Mouse (Mus musculus) limb, embryonic 15.5 days (tissue): ENCODE measurements around the gene Shisa6. TPM values are rescaled to one million over a fixed set of nuclear protein-coding genes. Genes with fewer than 3 reads are reported as not detected.

Experiments used
- ATAC-seq: fragments of 200-750 bp; cut with Nextera tagmentation; 2 replicates; pipeline ENCODE4 v1.8.0; 2017; ENCODE audit warnings: low read depth, moderate TSS enrichment; ENCODE audit not compliant: insufficient number of reproducible peaks, low FRiP score, low TSS enrichment
- H3K27ac ChIP-seq: fragments of 300-500 bp; sonication (generic); 2 replicates; pipeline ENCODE4 v1.5.1; 2015; ENCODE audit warnings: moderate library complexity, mild to moderate bottlenecking, inconsistent platforms
- H3K27me3 ChIP-seq: fragments of 300-500 bp; sonication (generic); 2 replicates; pipeline ENCODE4 v1.6.1; 2015; ENCODE audit warnings: inconsistent platforms
- H3K36me3 ChIP-seq: fragments of 300-500 bp; sonication (generic); 2 replicates; pipeline ENCODE4 v1.6.1; 2015; ENCODE audit warnings: inconsistent platforms
- H3K4me1 ChIP-seq: fragments of 300-500 bp; sonication (generic); 2 replicates; pipeline ENCODE4 v1.6.1; 2015; ENCODE audit warnings: inconsistent platforms
- H3K4me2 ChIP-seq: fragments of 300-500 bp; sonication (generic); 2 replicates; pipeline ENCODE4 v1.6.1; 2015; ENCODE audit warnings: mild to moderate bottlenecking, inconsistent platforms
- H3K4me3 ChIP-seq: fragments of 300-500 bp; sonication (generic); 2 replicates; pipeline ENCODE4 v1.5.1; 2015; ENCODE audit warnings: mild to moderate bottlenecking, inconsistent platforms
- H3K9ac ChIP-seq: fragments of 300-500 bp; sonication (generic); 2 replicates; pipeline ENCODE4 v1.6.1; 2015; ENCODE audit warnings: inconsistent platforms
- H3K9me3 ChIP-seq: fragments of 300-500 bp; sonication (generic); 2 replicates; pipeline ENCODE4 v1.6.1; 2016; ENCODE audit warnings: inconsistent platforms
- WGBS: fragments of 180-500 bp; shearing (Covaris S2); methylation state at CpG from one replicate; pipeline ENCODE4 v1.1.7; 2015; 5-methylcytosine and 5-hydroxymethylcytosine counted together
- polyA plus RNA-seq: library from polyadenylated mRNA; unstranded; fragments of >200 nt; fragmentation: Nextera tagmentation; extraction: Ambion mirVana; gene quantifications from 2 replicates; pipeline ENCODE4 v1.2.1, GENCODE M21; 2015

The Shisa6 gene
- 0.16 and 0.60 TPM in 2 replicates for polyA plus RNA-seq

DNA sequence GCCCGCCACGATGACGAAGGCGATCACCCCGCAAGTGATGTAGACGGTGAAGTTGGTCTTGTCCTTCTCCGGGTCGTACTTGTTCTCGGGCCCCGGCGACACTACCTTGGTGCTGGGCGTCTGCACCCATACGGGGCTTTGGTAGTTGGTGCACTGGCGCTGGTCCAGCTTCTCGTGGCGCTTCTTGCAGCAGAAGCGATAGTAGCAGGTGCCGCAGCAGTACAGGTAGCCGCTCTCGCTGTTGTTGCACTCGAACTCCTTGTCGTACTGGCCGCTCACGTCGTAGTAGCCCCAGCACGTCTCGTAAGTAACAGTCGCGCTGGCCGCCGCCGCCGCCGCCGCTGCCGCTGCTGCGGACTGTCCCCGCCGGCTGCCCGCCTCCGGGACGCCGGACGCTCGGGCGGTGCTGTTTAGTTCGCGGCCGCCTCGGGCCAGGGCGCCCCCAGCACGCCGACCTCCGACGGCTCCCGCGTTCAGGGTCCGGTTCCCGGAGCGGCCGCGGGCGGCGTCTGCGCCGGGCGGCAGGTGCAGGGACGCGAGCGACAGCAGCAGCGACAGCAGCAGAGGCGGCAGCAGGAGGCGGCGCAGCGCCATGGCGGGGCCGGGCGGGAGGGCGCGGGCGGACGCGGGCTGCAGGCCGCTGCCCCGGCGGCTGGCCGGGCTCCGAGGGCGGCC lies at the start of gene Shisa6:
Gene Shisa6, minus strand, starts transcription at position 594 of the 675 bp plus-strand sequence.
- Histone ChIP-seq H3K27ac (no peak within 1 kb of the TSS), H3K4me3 (peak within 1 kb of the TSS; percentile 55), H3K36me3 (no peaks in the 10 kb centered on the region), H3K9me3 (no peaks in the 10 kb centered on the region), H3K4me1 (peaks cover 20% of the 10 kb centered on the region), H3K9ac (peak within 1 kb of the TSS; percentile 17; the same call in 1 of the 2 replicates), H3K27me3 (peaks cover 83% of the 10 kb centered on the region), H3K4me2 (peak within 1 kb of the TSS; percentile 96)
- WGBS = 1% methylated on average over 71 of the region's 89 CpGs
- ATAC-seq = no peak

DNA sequence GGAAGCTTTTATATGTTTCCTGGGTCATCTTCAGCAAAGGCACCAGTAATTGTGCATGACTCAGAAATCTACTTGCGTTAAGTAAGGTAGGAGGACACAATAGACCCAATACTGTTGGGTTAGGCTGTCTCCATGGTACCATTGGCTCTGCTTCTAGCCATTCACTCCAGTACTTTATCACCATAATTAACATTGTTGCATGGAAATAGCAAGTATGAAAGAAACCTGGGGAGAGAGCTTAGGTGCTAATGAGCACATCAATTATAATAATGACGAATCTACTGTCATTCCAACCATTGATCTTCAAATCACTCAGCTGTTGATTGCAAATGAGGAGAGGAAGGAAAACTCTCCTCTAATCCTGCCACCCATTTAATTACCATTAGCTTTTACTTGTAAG lies 48.1 kb upstream of the Shisa6 start:
- Histone ChIP-seq H3K4me2 (no peak overlapping the region), H3K9me3 (no peaks in the 10 kb centered on the region), H3K27me3 (0 out of 2 replicates have a peak, but pooled peaks cover 3% of the 10 kb centered on the region), H3K4me1 (no peaks in the 10 kb centered on the region), H3K36me3 (no peaks in the 10 kb centered on the region), H3K27ac (no peak overlapping the region), H3K4me3 (no peak overlapping the region), H3K9ac (no peak overlapping the region)
- no peak for ATAC-seq
- WGBS = 14% methylated on average over 2 of the region's 2 CpGs

DNA sequence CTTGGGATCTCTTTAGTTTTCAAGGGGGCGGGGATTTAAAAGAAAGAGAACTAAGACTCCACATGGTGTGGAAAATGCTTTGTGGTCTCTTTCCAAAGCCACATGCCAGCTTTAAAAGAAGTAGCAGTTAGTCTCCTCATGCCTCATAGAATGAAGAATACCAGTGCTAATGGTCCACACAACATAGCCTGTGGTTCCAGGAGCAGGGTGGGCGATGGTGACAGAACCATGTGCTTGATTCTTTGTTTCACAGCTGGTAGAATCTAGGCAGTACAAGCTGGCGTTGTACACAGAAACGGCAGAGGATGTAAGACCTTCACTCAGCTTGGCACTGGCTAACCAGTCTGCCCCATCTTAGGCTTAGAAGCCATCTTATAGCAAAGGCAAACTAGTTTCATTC lies 43.3 kb upstream of the Shisa6 start:
- 82% methylated on average over 4 of the region's 4 CpGs for WGBS
- no peak overlapping the region for H3K4me3 ChIP-seq
- no peak overlapping the region for H3K9ac ChIP-seq
- H3K27ac ChIP-seq = no peak overlapping the region
- H3K27me3 ChIP-seq = peaks cover 23% of the 10 kb centered on the region
- H3K36me3 ChIP-seq = no peaks in the 10 kb centered on the region
- H3K9me3 ChIP-seq = no peaks in the 10 kb centered on the region
- H3K4me2 ChIP-seq = no peak overlapping the region
- no peak for ATAC-seq
- 0 out of 2 replicates have a peak, but pooled peaks cover 3% of the 10 kb centered on the region for H3K4me1 ChIP-seq

DNA sequence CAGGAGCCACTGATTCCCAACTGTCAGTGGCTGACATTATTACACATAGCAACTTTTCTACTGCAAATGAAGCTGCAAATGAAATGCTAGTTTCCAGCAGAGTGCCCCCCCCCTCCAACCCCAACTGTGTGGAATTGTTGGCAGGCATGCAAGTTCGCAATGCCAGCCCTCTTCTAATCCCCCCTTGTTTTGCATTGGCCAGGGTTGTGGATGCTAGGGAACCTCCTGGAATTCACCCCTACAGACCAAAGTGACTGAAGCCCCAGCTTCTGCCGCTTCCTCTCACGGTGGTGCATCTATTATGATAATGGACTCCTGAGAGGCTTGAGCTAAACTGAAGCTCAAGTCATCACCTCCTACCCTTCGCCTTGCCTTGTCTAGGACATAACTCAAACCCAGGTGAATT lies 42.6 kb upstream of the Shisa6 start:
- H3K36me3 ChIP-seq = no peaks in the 10 kb centered on the region
- ATAC-seq = no peak
- 0 out of 2 replicates have a peak, but pooled peaks cover 3% of the 10 kb centered on the region for H3K4me1 ChIP-seq
- no peak overlapping the region for H3K27ac ChIP-seq
- H3K9me3 ChIP-seq = no peaks in the 10 kb centered on the region
- no peak overlapping the region for H3K4me3 ChIP-seq
- H3K9ac ChIP-seq = no peak overlapping the region
- no peak overlapping the region for H3K4me2 ChIP-seq
- 28% methylated on average over 4 of the region's 4 CpGs for WGBS
- H3K27me3 ChIP-seq = peaks cover 23% of the 10 kb centered on the region

DNA sequence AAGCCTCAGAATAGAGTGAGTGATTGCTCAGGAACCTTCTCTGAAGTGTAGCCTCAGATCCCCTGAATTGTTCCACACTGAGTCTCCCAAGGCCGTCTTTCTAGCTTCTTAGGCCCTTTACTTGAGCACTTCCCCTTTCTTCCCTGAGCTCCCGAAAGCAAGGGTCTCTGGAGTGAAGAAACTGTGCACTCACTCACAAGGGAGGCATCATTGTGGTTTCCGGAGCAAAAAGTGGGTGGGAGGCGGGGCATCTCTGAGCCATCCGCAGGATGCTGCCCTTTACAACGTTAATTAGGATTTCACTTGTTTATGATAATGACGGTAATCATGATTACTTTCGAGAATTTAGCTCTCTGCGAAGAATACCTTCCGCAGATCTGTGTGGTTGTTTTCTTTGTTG lies 41.6 kb upstream of the Shisa6 start:
- Histone ChIP-seq H3K36me3 (no peaks in the 10 kb centered on the region), H3K4me2 (no peak overlapping the region), H3K27ac (no peak overlapping the region), H3K9ac (no peak overlapping the region), H3K4me3 (no peak overlapping the region), H3K27me3 (peaks cover 23% of the 10 kb centered on the region), H3K4me1 (0 out of 2 replicates have a peak, but pooled peaks cover 3% of the 10 kb centered on the region), H3K9me3 (no peaks in the 10 kb centered on the region)
- 6% methylated on average over 10 of the region's 10 CpGs for WGBS
- ATAC-seq = no peak

DNA sequence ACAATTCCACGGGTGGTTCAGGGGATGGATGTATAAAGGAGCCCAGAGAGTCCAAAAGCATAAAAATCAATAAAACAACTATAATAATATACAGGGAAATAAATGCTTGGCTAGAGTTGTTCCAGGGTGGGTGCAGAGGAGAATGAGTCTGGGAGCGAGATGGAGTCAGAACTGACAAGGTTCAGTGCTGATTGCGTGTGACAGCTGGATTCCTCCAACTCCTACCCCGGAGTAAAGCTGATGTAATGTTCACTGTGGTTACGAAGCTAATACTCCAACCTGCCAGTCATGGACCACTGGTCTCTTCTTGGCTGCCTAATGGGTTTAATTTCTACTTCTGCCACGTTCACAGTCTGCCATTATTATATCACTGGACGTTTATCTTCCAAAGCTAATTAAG lies 36.5 kb upstream of the Shisa6 start:
- Histone ChIP-seq H3K27ac (no peak overlapping the region), H3K4me2 (no peak overlapping the region), H3K4me3 (no peak overlapping the region), H3K36me3 (no peaks in the 10 kb centered on the region), H3K9me3 (no peaks in the 10 kb centered on the region), H3K9ac (no peak overlapping the region), H3K4me1 (0 out of 2 replicates have a peak, but pooled peaks cover 2% of the 10 kb centered on the region), H3K27me3 (peaks cover 5% of the 10 kb centered on the region)
- 71% methylated on average over 7 of the region's 7 CpGs for WGBS
- no peak for ATAC-seq

DNA sequence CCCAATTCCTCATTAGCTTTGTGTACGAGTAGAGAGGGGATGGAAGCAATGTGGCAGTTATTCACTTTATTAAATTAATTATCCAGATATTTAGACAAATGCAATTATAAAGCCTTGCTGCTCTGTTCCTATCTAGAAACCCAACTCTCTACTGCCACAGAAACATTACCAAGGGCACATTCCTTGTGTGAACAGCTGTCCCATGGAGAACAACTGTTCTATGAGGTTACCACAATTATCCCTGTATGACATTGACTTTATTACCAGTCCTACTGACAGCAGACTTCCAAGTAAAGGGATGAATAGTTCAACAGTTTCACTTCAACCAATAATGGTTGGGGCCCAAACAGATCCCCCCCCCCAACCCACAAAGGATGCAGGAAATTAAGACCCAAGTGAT lies 12.1 kb upstream of the Shisa6 start:
- no peaks in the 10 kb centered on the region for H3K9me3 ChIP-seq
- no peak overlapping the region for H3K9ac ChIP-seq
- H3K4me3 ChIP-seq = no peak overlapping the region
- H3K27me3 ChIP-seq = no peaks in the 10 kb centered on the region
- no peaks in the 10 kb centered on the region for H3K4me1 ChIP-seq
- 32% methylated on average over 1 of the region's 1 CpGs for WGBS
- H3K27ac ChIP-seq = no peak overlapping the region
- no peak for ATAC-seq
- no peaks in the 10 kb centered on the region for H3K36me3 ChIP-seq
- no peak overlapping the region for H3K4me2 ChIP-seq

DNA sequence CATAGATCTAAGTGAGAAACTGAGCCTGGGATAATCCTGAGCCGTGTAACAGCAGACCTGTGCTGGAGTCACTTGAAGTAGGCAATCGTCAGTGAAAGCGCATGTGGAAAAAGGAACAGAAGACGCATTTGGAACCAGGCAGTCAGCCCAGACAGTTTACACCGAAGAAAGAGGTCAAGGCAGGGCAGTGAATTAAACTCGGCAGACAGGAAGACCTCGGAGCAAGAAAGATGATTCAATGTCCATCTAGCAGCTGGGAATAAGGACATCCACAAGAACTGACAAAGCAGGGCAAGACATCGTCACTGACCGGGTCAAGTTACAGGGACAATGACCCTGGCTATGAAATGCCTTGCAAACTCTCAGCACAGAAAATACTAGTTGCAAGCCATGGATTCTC lies 10.1 kb upstream of the Shisa6 start:
- ATAC-seq = no peak
- Histone ChIP-seq H3K9me3 (no peaks in the 10 kb centered on the region), H3K4me2 (no peak overlapping the region), H3K36me3 (no peaks in the 10 kb centered on the region), H3K9ac (no peak overlapping the region), H3K27ac (no peak overlapping the region), H3K4me3 (no peak overlapping the region), H3K4me1 (no peaks in the 10 kb centered on the region), H3K27me3 (peaks cover 5% of the 10 kb centered on the region; the same call in 1 of the 2 replicates)
- 71% methylated on average over 9 of the region's 9 CpGs for WGBS

DNA sequence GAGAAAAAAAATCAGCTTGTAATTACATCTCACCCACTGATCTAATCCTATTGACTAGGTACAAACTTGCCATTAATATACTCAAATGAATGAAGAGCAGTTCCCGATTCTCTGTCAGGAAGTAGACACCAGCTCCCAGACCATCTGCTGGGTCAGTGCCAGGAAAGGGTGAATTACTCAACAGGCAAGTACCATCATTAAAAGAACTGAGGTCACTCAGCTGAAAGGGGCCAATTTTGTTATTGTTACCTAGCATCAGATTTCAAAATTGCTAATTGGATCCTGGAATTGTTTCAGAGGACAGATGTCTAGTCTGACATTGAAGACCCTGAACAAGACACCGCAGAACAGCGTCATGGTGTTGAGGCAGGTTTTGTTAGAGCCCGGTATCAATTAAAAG lies 9.4 kb upstream of the Shisa6 start:
- no peak for ATAC-seq

DNA sequence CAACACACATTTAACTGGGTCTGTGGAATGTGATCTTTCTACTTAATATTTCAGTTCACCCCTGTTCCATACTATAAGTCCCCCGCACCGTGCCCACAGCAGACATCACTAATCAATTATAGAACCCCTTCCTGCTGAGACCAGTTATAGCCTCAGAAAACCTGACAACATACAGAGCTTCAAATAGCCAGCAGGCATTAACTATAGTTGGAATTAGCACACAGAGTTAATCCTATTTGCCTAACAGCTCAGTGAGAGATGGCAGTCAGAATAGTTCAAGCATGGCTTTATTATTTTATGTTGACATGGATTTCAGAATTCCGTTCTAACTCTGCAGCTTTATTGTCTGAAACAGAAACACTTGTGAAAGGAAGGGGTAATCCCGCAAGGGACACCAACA lies 8.5 kb upstream of the Shisa6 start:
- Histone ChIP-seq H3K27ac (no peak overlapping the region), H3K4me3 (no peak overlapping the region), H3K9me3 (no peaks in the 10 kb centered on the region), H3K4me1 (no peaks in the 10 kb centered on the region), H3K36me3 (no peaks in the 10 kb centered on the region), H3K9ac (no peak overlapping the region), H3K4me2 (no peak overlapping the region), H3K27me3 (peaks cover 11% of the 10 kb centered on the region)
- 71% methylated on average over 4 of the region's 4 CpGs for WGBS
- ATAC-seq = no peak

More for the DNA sequence above, 9.4 kb upstream of the Shisa6 start:
- H3K4me2 ChIP-seq = no peak overlapping the region
- H3K9ac ChIP-seq = no peak overlapping the region
- no peaks in the 10 kb centered on the region for H3K36me3 ChIP-seq
- peaks cover 6% of the 10 kb centered on the region; the same call in 1 of the 2 replicates for H3K27me3 ChIP-seq
- no peak overlapping the region for H3K27ac ChIP-seq
- WGBS = 77% methylated on average over 4 of the region's 4 CpGs
- H3K4me3 ChIP-seq = no peak overlapping the region
- H3K4me1 ChIP-seq = no peaks in the 10 kb centered on the region
- no peaks in the 10 kb centered on the region for H3K9me3 ChIP-seq

DNA sequence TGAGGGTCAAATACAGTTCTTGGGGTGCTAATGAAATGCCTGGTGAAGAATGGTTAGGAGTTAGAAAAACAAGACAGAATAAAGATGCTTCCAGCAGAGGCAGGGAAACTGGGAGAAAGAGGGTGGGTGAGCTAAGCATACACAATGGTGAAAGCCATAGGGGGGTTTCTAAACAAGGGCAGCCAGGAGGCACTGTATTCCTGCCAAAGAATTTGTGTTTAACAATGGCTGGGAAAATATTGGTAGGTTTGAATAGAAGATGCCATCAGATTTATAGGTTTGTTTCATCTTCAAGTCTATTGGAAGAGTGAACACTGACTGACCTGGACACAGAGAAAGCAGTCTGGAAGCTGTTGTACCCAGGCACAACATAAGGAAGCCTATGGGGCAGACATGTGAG lies 2.4 kb upstream of the Shisa6 start:
- Histone ChIP-seq H3K27ac (no peak overlapping the region), H3K4me2 (no peak overlapping the region), H3K9ac (no peak overlapping the region), H3K4me1 (peaks cover 20% of the 10 kb centered on the region), H3K9me3 (no peaks in the 10 kb centered on the region), H3K36me3 (no peaks in the 10 kb centered on the region), H3K4me3 (no peak overlapping the region), H3K27me3 (peaks cover 73% of the 10 kb centered on the region)
- no peak for ATAC-seq

DNA sequence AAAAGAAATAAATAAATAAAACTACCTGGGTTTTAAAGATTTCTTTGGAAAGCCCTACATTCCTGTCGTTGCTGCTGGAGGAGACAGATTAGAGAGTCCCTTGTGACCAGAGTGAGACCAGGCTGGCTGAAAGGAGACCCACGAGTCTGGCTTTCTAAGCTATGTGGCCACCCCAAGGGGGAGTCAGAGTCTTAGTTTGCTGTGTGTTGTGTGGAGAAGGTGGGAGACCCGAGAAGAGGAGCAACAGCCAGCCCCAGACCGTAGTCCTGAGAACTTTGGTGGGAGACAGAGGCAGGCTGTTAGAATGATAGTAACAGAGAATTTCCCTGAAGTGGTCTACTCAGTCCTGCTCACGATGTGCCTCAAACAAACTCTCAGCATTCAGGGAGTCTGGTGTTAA lies 1.6 kb upstream of the Shisa6 start:
- no peaks in the 10 kb centered on the region for H3K9me3 ChIP-seq
- H3K27ac ChIP-seq = no peak overlapping the region
- H3K27me3 ChIP-seq = peaks cover 81% of the 10 kb centered on the region
- WGBS = under 1% methylated on average over 5 of the region's 5 CpGs
- H3K4me1 ChIP-seq = peaks cover 20% of the 10 kb centered on the region
- no peak overlapping the region for H3K9ac ChIP-seq
- no peak for ATAC-seq
- H3K4me2 ChIP-seq = no peak overlapping the region
- no peak overlapping the region for H3K4me3 ChIP-seq
- H3K36me3 ChIP-seq = no peaks in the 10 kb centered on the region

DNA sequence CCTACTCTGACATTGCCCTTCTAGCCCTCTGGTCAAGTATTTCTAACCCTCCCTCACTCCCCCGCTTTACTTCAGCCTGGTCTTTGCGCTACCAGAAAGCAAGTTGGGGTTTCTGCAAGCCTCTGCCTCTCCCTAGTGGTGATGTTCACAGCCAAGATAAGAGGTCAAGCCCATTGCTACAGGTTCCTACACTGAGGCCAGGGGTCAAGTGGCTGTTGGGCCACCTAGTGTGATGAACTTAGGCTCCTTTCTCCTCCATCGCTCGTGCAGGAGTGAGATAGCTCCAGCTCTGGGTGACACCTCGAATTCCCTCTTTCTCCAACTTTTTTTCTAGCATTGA lies 1.2 kb upstream of the Shisa6 start:
- Histone ChIP-seq H3K4me3 (peak overlapping the region; percentile 55), H3K4me2 (peak overlapping the region; percentile 96), H3K27ac (no peak overlapping the region), H3K4me1 (peaks cover 20% of the 10 kb centered on the region), H3K36me3 (no peaks in the 10 kb centered on the region), H3K9me3 (no peaks in the 10 kb centered on the region), H3K9ac (no peak overlapping the region), H3K27me3 (peaks cover 84% of the 10 kb centered on the region)
- 4% methylated on average over 5 of the region's 5 CpGs for WGBS
- ATAC-seq = no peak
